Mouse (Mus musculus) small intestine, adult 2 months (tissue): ENCODE results near the gene Iqschfp. TPM values are rescaled to one million over a fixed set of nuclear protein-coding genes. Genes with fewer than 3 reads are reported as not detected.

Experiments used
- H3K27ac ChIP-seq: fragments of 200-500 bp; 2 replicates; pipeline ENCODE4 v1.5.1; 2012; ENCODE audit warnings: low read depth, low read length, control low read depth, inconsistent platforms; ENCODE audit not compliant: insufficient read depth
- H3K27me3 ChIP-seq: fragments of 200-500 bp; 2 replicates; pipeline ENCODE4 v1.6.1; 2012; ENCODE audit warnings: mild to moderate bottlenecking, moderate library complexity, low read length, inconsistent platforms; ENCODE audit not compliant: control insufficient read depth, insufficient read depth
- H3K36me3 ChIP-seq: fragments of 200-500 bp; 2 replicates; pipeline ENCODE4 v1.6.1; 2012; ENCODE audit warnings: mild to moderate bottlenecking, low read length, control low read depth, inconsistent platforms; ENCODE audit not compliant: control insufficient read depth, insufficient read depth
- H3K4me1 ChIP-seq: fragments of 200-500 bp; 2 replicates; pipeline ENCODE4 v1.6.1; 2012; ENCODE audit warnings: low read length, inconsistent platforms, mixed read lengths; ENCODE audit not compliant: control insufficient read depth, insufficient read depth, insufficient read length
- H3K4me3 ChIP-seq: fragments of 200-500 bp; 2 replicates; pipeline ENCODE4 v1.5.1; 2012; ENCODE audit warnings: low read depth, mild to moderate bottlenecking, control low read depth, inconsistent platforms, low read length, moderate library complexity
- CTCF ChIP-seq: fragments of 200-500 bp; IDR thresholded peaks from 2 replicates; pipeline ENCODE4 v1.5.1; 2012; ENCODE audit warnings: low read depth, mild to moderate bottlenecking, control low read depth, inconsistent platforms, low read length, moderate library complexity, mixed read lengths; ENCODE audit not compliant: insufficient replicate concordance, insufficient read length; ENCODE audit errors: extremely low read depth
- POLR2A ChIP-seq: fragments of 200-500 bp; IDR thresholded peaks from 2 replicates; pipeline ENCODE4 v1.6.1; 2012; ENCODE audit warnings: low read depth, mild to moderate bottlenecking, control low read depth, inconsistent platforms, low read length, moderate library complexity
- WGBS: fragments of 180-500 bp; shearing (Covaris S2); methylation state at CpG from one replicate; pipeline ENCODE4 v1.1.7; 2018; 5-methylcytosine and 5-hydroxymethylcytosine counted together
- polyA plus RNA-seq: library from polyadenylated mRNA; depleted of rRNA; stranded (reverse); fragments of >200 nt; gene quantifications from 2 replicates; pipeline ENCODE4 v1.2.3, GENCODE M21; 2012

Gene Iqschfp
- polyA plus RNA-seq, 1 experiment, result not detected

DNA sequence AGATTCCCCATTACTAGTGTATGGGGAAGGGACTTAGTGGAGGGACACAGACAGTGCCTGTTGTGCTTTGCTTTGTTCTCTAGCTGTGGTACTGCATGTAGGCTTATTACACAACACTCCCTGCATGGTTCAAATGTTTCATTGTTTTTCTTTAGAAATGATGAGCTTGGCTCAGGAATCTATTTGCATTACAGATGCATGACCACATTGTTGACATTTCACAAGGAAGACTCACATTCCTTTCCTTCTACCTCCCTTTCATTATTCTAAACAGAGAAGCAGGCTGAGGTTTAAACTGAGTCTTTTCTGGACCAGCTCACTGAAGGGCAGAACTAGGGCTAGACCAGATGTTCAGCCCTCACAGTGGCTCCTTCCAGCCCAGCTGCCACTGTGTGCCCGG is 360.3 kb downstream of the Iqschfp start:
- Histone ChIP-seq H3K36me3 (no peaks in the 10 kb centered on the region), H3K4me3 (no peak overlapping the region), H3K27ac (no peak overlapping the region), H3K27me3 (no peaks in the 10 kb centered on the region), H3K4me1 (no peaks in the 10 kb centered on the region)
- no peak for TF ChIP-seq POLR2A
- TF ChIP-seq CTCF, result no peak
- 61% methylated on average over 1 of the region's 1 CpGs for WGBS

DNA sequence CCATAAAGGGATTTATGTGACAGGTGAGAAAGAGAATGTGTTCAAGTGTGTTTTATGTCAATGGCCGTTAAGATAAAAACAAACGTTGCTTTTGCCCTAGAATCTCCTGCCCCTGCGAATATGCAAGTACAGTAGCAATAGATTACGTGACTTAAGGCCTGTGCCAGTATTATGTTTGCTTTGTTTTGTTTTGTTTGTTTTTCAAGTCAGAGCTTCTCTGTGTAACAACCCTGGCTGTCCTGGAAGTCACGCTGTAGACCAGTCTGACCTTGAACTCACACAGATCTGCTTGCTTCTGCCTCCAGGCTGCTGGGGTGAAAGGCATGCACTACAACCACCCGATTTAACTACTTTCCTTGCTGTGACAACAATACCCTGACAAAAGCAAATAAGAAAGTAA is 370.3 kb downstream of the Iqschfp start:
- WGBS, result 34% methylated on average over 6 of the region's 6 CpGs
- no peaks in the 10 kb centered on the region for H3K27me3 ChIP-seq
- H3K36me3 ChIP-seq, result no peaks in the 10 kb centered on the region
- TF ChIP-seq CTCF (no peak), POLR2A (no peak)
- no peaks in the 10 kb centered on the region for H3K4me1 ChIP-seq
- no peak overlapping the region for H3K4me3 ChIP-seq
- H3K27ac ChIP-seq, result no peak overlapping the region

DNA sequence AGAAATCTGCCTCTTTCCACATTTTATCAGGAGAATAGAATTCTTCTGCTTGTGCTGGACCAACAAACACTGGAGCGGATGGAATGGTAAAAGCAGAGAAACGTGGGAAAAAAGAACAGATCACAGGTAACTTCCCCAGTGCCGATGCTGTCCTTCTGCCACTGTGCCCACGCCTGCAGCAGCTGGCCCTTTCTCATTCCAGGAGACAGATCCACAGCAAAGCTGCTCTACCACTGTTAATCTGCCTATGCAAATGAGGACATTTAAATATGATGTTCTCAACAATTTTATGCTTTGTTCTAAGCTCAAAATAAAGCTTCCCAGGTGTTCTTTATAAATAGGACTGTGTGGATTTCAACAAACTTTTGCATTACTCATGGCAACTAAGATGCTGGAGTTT is 375.9 kb downstream of the Iqschfp start:
- Histone ChIP-seq H3K4me1 (no peaks in the 10 kb centered on the region), H3K4me3 (no peak overlapping the region)

GRCm38 (mm10) chr3:68269251-68269650 is 377.2 kb downstream of the Iqschfp start:
- no peaks in the 10 kb centered on the region for H3K27me3 ChIP-seq
- no peak overlapping the region for H3K4me3 ChIP-seq
- 78% methylated on average over 4 of the region's 4 CpGs for WGBS
- no peaks in the 10 kb centered on the region for H3K4me1 ChIP-seq
- no peak overlapping the region for H3K27ac ChIP-seq
- no peak for TF ChIP-seq POLR2A
- TF ChIP-seq CTCF, result no peak
- H3K36me3 ChIP-seq, result no peaks in the 10 kb centered on the region

More for the DNA sequence above, 375.9 kb downstream of the Iqschfp start:
- Histone ChIP-seq H3K27me3 (no peaks in the 10 kb centered on the region), H3K27ac (no peak overlapping the region), H3K36me3 (no peaks in the 10 kb centered on the region)
- TF ChIP-seq CTCF (no peak), POLR2A (no peak)
- WGBS, result 76% methylated on average over 4 of the region's 4 CpGs

DNA sequence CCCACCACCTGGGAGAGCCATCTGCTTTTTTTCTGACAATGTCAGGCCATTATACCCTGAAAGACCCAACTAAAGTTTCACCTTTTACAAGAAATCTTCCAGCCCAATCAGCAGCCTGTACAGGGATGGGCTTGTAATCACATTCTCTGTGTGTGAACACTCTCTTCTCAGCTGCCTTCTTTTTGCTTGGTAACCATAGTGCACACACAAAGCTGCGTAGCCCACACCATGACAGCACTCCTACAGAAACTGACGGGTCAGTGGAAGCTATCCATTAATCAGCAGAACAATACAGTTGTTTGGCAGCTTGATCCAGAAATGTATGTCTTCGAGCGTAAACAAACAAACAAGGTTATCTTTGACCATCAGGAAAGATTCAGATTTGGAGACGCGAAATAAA is 378.2 kb downstream of the Iqschfp start:
- H3K27ac ChIP-seq, result no peak overlapping the region
- TF ChIP-seq CTCF, result no peak
- no peak for TF ChIP-seq POLR2A
- H3K36me3 ChIP-seq, result no peaks in the 10 kb centered on the region
- H3K4me3 ChIP-seq, result no peak overlapping the region
- H3K4me1 ChIP-seq, result no peaks in the 10 kb centered on the region
- H3K27me3 ChIP-seq, result no peaks in the 10 kb centered on the region
- whole genome bisulfite sequencing, result 78% methylated on average over 6 of the region's 6 CpGs

- Histone ChIP-seq H3K4me3 (no peak overlapping the region), H3K27ac (no peak overlapping the region), H3K36me3 (no peaks in the 10 kb centered on the region), H3K4me1 (no peaks in the 10 kb centered on the region), H3K27me3 (no peaks in the 10 kb centered on the region)
- no peak for TF ChIP-seq POLR2A
- no peak for TF ChIP-seq CTCF
- 63% methylated on average over 3 of the region's 3 CpGs for WGBS
Observed at GRCm38 (mm10) chr3:68271457-68271856, 379.4 kb downstream of the Iqschfp start.

- no peaks in the 10 kb centered on the region for H3K36me3 ChIP-seq
- TF ChIP-seq CTCF, result no peak
- no peak for TF ChIP-seq POLR2A
- no peak overlapping the region for H3K4me3 ChIP-seq
- WGBS, result 71% methylated on average over 3 of the region's 3 CpGs
- H3K27ac ChIP-seq, result no peak overlapping the region
- H3K4me1 ChIP-seq, result no peaks in the 10 kb centered on the region
- no peaks in the 10 kb centered on the region for H3K27me3 ChIP-seq
Observed at GRCm38 (mm10) chr3:68271881-68272280, 379.8 kb downstream of the Iqschfp start.
